8 mouse cellular contexts compared by ENCODE assay signal in genomic region chr11:11878278-11878980, GRCm38 (mm10). TPM values are rescaled to one million over a fixed set of nuclear protein-coding genes. Genes with fewer than 3 reads are reported as not detected.
A peak's percentile ranks its signal among the peaks of the same experiment; 100 is the strongest.
DNase-seq lines count a peak whose midpoint lies in the region; ATAC-seq and TF ChIP-seq lines count a peak whose summit lies in the region.

No protein-coding gene starts in this region.

- H3K9me3 ChIP-seq in MEL (replicated peaks; ENCODE audit: insufficient read depth, low read length): no peaks in the 10 kb centered on the region
- H3K9me3 ChIP-seq in limb, embryonic 13.5 days: no peaks in the 10 kb centered on the region
- no peaks in the 10 kb centered on the region for H3K9me3 ChIP-seq in neural tube, embryonic 14.5 days (ENCODE audit: control insufficient read depth, low read length)

- peaks cover 12 to 23% of the 10 kb centered on the region in 2 experiments for H3K4me1 ChIP-seq in MEL (ENCODE audit: control insufficient read depth in 1 of 2, insufficient read depth in 2 of 2, low read length in 2 of 2)
- H3K4me1 ChIP-seq in heart, adult 2 months (ENCODE audit: control insufficient read depth, insufficient read depth, low read length): peaks cover 8% of the 10 kb centered on the region
- peaks cover 45% of the 10 kb centered on the region for H3K4me1 ChIP-seq in limb, embryonic 13.5 days
- H3K4me1 ChIP-seq in neural tube, embryonic 14.5 days (ENCODE audit: control insufficient read depth, insufficient read depth, low read length): 0 out of 2 replicates have a peak, but pooled peaks cover 5% of the 10 kb centered on the region

- peak; percentile 41 for DNase-seq in 416B (ENCODE audit: low read depth)
- peak; percentile 30 for DNase-seq in MEL (ENCODE audit: low read depth, low spot score)
- no peak for DNase-seq in heart, adult 2 months
- DNase-seq in right cerebral cortex, postnatal 10 days (ENCODE audit: low spot score in 2 of 2): no peak
- no peak for DNase-seq in left cerebral cortex, postnatal 25 days (ENCODE audit: low spot score in 2 of 2)
- DNase-seq in left cerebral cortex, adult 11 months (ENCODE audit: low spot score): no peak

- no peak overlapping the region for H3K4me3 ChIP-seq in MEL (ENCODE audit: control insufficient read depth in 1 of 2, insufficient read depth in 1 of 2, low read depth in 2 of 2, low read length in 2 of 2)
- no peak overlapping the region for H3K4me3 ChIP-seq in heart, adult 2 months
- no peak overlapping the region for H3K4me3 ChIP-seq in limb, embryonic 13.5 days
- no peak overlapping the region for H3K4me3 ChIP-seq in neural tube, embryonic 14.5 days (ENCODE audit: low read depth, low read length)

- no peak overlapping the region for H3K9ac ChIP-seq in MEL (ENCODE audit: control insufficient read depth, low read depth, low read length, poor library complexity, severe bottlenecking)
- H3K9ac ChIP-seq in heart, adult 2 months (ENCODE audit: low read depth, low read length): no peak overlapping the region
- no peak overlapping the region for H3K9ac ChIP-seq in limb, embryonic 13.5 days
- H3K9ac ChIP-seq in neural tube, embryonic 14.5 days (replicated peaks; ENCODE audit: low read depth, low read length): no peak overlapping the region

- intact Hi-C loops in heart, adult 2 months (cut with DNase I): loop anchor here (2.0 to 5.0 kb wide), 3 partner anchors 34 to 89 kb away; no protein-coding TSS in a partner anchor
- intact Hi-C loops in left cerebral cortex, postnatal 25 days (cut with DNase I): no loop called here

- H3K4me2 ChIP-seq in limb, embryonic 13.5 days (replicated peaks): peak overlapping the region; percentile 3; the same call in 1 of the 2 replicates
- no peak overlapping the region for H3K4me2 ChIP-seq in neural tube, embryonic 14.5 days (ENCODE audit: low read depth, low read length)

- TF ChIP-seq POLR2A in MEL (IDR thresholded peaks at IDR 0.05; ENCODE audit: control insufficient read depth in 1 of 2, insufficient read depth in 1 of 2, low read depth in 1 of 2, low read length in 2 of 2, poor library complexity in 1 of 2): no peak
- TF ChIP-seq POLR2A in heart, adult 2 months (IDR thresholded peaks at IDR 0.05; ENCODE audit: insufficient read depth, low read depth, low read length): no peak

- peak; percentile 83 for ATAC-seq in limb, embryonic 13.5 days (ENCODE audit: low FRiP score, low read depth)
- peak; percentile 19; the same call in 1 of the 2 replicates for ATAC-seq in neural tube, embryonic 14.5 days (ENCODE audit: low read depth)

- H3K27ac ChIP-seq in MEL (ENCODE audit: control insufficient read depth, low read depth, low read length): no peak overlapping the region
- H3K27ac ChIP-seq in heart, adult 2 months: peak overlapping the region; percentile 63
- peak overlapping the region; percentile 97 for H3K27ac ChIP-seq in limb, embryonic 13.5 days
- H3K27ac ChIP-seq in neural tube, embryonic 14.5 days (ENCODE audit: low read depth, low read length): no peak overlapping the region

- no peak for TF ChIP-seq CTCF in MEL (IDR thresholded peaks at IDR 0.05 in 2 of 3, conservative IDR thresholded peaks at IDR 0.05 in 1 of 3; ENCODE audit: control insufficient read depth in 1 of 3, insufficient read depth in 1 of 3, low read depth in 2 of 3, low read length in 3 of 3, poor library complexity in 1 of 3, severe bottlenecking in 1 of 3)
- no peak for TF ChIP-seq CTCF in heart, adult 2 months (IDR thresholded peaks at IDR 0.05)

- no peak; a peak in 1 of 4 replicates for TF ChIP-seq EP300 in MEL (IDR thresholded peaks at IDR 0.05; ENCODE audit: low read depth in 1 of 2, low read length in 2 of 2)
- TF ChIP-seq EP300 in heart, adult 2 months (IDR thresholded peaks at IDR 0.05; ENCODE audit: insufficient read depth, low read depth, low read length): no peak

- WGBS in heart, adult 2 months: 24% methylated on average over 11 of the region's 11 CpGs
- 3% methylated on average over 10 of the region's 11 CpGs for WGBS in limb, embryonic 13.5 days
- WGBS in neural tube, embryonic 14.5 days: 19% methylated on average over 11 of the region's 11 CpGs

- TF ChIP-seq RAD21 in MEL (IDR thresholded peaks at IDR 0.05; ENCODE audit: low read depth, low read length): no peak

- no peaks in the 10 kb centered on the region for H3K79me2 ChIP-seq in MEL (ENCODE audit: control insufficient read depth, insufficient read depth, low read length, poor library complexity)
- no peaks in the 10 kb centered on the region for H3K79me2 ChIP-seq in heart, adult 2 months (replicated peaks; ENCODE audit: control insufficient read depth, insufficient read depth, low read length)

- H3K27me3 ChIP-seq in MEL (ENCODE audit: control insufficient read depth in 1 of 2, insufficient read depth in 2 of 2, low read length in 2 of 2): peaks cover 0 to 4% of the 10 kb centered on the region in 2 experiments; a peak in 3 of 4 replicates
- H3K27me3 ChIP-seq in heart, adult 2 months (ENCODE audit: control insufficient read depth, insufficient read depth, low read length): no peaks in the 10 kb centered on the region
- H3K27me3 ChIP-seq in limb, embryonic 13.5 days: no peaks in the 10 kb centered on the region
- H3K27me3 ChIP-seq in neural tube, embryonic 14.5 days (ENCODE audit: control insufficient read depth, insufficient read depth, low read length): no peaks in the 10 kb centered on the region

- peaks cover 0 to 23% of the 10 kb centered on the region in 2 experiments; a peak in 2 of 4 replicates for H3K36me3 ChIP-seq in MEL (ENCODE audit: control insufficient read depth in 1 of 2, insufficient read depth in 2 of 2, low read length in 2 of 2)
- H3K36me3 ChIP-seq in heart, adult 2 months (ENCODE audit: control insufficient read depth, insufficient read depth, low read length): no peaks in the 10 kb centered on the region
- H3K36me3 ChIP-seq in limb, embryonic 13.5 days: no peaks in the 10 kb centered on the region
- no peaks in the 10 kb centered on the region for H3K36me3 ChIP-seq in neural tube, embryonic 14.5 days (ENCODE audit: control insufficient read depth, insufficient read depth, low read length)

TF ChIP-seq in MEL, 35 proteins besides CTCF, POLR2A, EP300 and RAD21:
- TF ChIP-seq TBP (IDR thresholded peaks at IDR 0.05; ENCODE audit: low read depth, low read length) (no peak), GATA1 (IDR thresholded peaks at IDR 0.05; ENCODE audit: low read depth, low read length) (no peak), ETS1 (IDR thresholded peaks at IDR 0.05; ENCODE audit: low read depth, low read length) (0 out of 2 replicates have a peak, but pooled peaks have one; percentile 23), BHLHE40 (IDR thresholded peaks at IDR 0.05; ENCODE audit: borderline replicate concordance, low read depth, low read length) (peak; percentile 78; the same call in 1 of the 2 replicates), ZNF384 (IDR thresholded peaks at IDR 0.05; ENCODE audit: low read depth, low read length) (peak; percentile 77)

RNA-seq across cellular contexts. Expression of gene Ddc, which starts 19.5 kb away (rescaled TPM):
- 0.08 TPM in 1 of 2 replicates, not detected in the other for total RNA-seq in MEL (2012; rRNA removed)
- under 1 TPM in 1 of 2 experiments, not detected in 1; 0.07 TPM for polyA plus RNA-seq in MEL (2012; ENCODE audit: insufficient read depth in 1 of 2, insufficient read length in 2 of 2, low read depth in 1 of 2, low replicate concordance in 2 of 2, missing spikeins in 1 of 2)
- 1 to 10 TPM in 1 of 2 experiments, under 1 TPM in 1; 0.91 to 1.3 TPM for total RNA-seq in heart, adult 2 months (2021)
- polyA plus RNA-seq in heart, adult 2 months (2012; rRNA removed): 2.3 and 4.4 TPM in 2 replicates
- polyA plus RNA-seq in limb, embryonic 13.5 days (2015; fragmentation: Nextera tagmentation; extraction: Ambion mirVana): 16.8 and 18.4 TPM in 2 replicates
- polyA plus RNA-seq in neural tube, embryonic 14.5 days (2014; fragmentation: Nextera tagmentation; extraction: Ambion mirVana): 2.7 and 3.5 TPM in 2 replicates
- total RNA-seq in left cerebral cortex, postnatal 25 days (2021): 1 to 10 TPM; 5.4 to 7.0 TPM

Comparison
In these comparisons a context has a peak if more than half of its experiments do, and no peak if none do; other contexts are left out.
1. DNase-seq: peak in 416B (single experiment) and MEL (single experiment); none in heart, adult 2 months (0 of 2), right cerebral cortex, postnatal 10 days (0 of 2), left cerebral cortex, postnatal 25 days (0 of 2) and left cerebral cortex, adult 11 months (single experiment).
2. H3K27ac ChIP-seq: peak in heart, adult 2 months (single experiment) and limb, embryonic 13.5 days (single experiment); none in MEL (single experiment) and neural tube, embryonic 14.5 days (single experiment).